Mouse (Mus musculus) neutrophil, adult 83 days (primary cell): ENCODE data around the gene Nrxn2. TPM values are rescaled to one million over a fixed set of nuclear protein-coding genes. Genes with fewer than 3 reads are reported as not detected.

Experiments
- total RNA-seq, 2 experiments: library from RNA; stranded (reverse); gene quantifications; one replicate each; pipeline ENCODE4 v1.2.4; 2023

The Nrxn2 gene
- under 1 TPM in 1 of 2 experiments, not detected in 1; 0.40 TPM for total RNA-seq

DNA sequence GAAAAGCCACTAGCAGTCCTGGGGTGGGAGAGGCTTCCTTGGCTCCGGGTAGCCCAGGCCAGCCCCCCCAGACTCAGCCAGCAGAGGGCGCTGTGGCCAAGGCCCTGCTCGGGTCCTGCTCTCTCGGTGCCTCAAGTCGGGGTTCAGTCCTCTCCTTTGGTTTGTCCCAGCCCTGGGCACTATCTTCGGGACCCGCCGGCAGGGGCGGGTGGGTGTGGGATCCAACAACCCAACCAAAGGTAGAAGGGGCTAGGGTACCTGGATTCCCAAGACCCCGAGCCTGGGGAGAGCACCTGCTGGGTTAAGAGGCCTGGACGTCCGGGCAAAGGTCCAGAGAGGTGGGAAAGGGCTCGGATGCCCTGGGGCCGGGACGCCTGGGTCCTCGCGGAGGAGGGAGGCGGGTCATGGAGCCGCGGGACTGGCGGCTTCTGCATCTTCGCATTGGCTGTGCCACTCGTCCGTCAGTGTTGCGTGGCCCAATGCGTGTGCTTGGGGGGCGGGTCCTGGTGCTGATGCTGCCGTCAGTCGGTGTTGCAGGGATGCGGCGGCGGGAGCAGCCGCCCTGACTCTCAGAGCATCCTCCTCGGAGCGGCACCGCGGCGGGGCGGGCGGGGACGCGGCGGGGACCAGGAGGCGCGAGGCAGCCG, at the start of gene Nrxn2:
Nrxn2 (plus strand) TSS at position 499 of the 647 bp plus-strand sequence.

GRCm38 (mm10) chr19:6384128-6384527, 34.4 kb upstream of the Nrxn2 start, which contains the start of gene Pygm:
Gene Pygm, plus strand, starts transcription at chr19:6384399.

GRCm38 (mm10) chr19:6399285-6400095, 19.0 kb upstream of the Nrxn2 start, which contains the start of gene Rasgrp2:
Gene Rasgrp2, plus strand, starts transcription at chr19:6399340.

DNA sequence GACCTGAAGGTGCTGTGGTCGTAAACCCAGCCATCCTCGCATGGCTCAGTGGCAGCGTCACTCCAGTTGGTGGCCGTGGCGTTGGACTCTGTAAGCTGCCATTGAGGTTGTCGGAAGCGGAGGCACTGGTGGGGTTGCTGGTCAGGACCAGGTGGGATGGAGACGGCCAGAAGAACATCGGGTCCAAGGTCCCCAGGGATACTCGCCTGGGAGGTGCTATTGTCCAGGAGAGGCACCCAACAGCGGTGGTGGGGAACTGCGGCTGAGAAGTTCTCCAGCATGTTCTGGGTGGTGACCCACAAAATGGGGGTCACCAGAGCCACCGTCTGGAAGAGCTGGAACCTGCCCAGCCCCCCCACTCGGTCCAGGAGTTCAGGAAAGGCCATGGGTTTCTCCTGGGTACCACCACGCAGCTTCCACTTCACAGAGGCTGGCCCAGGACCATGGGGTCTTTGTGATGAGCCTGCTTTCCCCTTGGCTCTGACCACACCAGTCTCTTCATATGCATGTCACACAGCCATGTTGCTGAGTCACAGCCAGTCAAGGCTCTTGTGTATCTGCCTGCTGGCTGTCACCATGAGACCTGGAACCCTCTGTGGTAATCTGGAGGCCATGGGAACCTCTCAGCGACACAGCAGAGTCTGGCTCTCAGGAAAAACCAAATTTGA, 124.0 kb downstream of the Nrxn2 start, which contains the start of gene Slc22a12:
Slc22a12 (minus strand) TSS at position 666 of the 668 bp plus-strand sequence.

Other genes with a start within 250 kb of the Nrxn2 start
- not detected for gene Majin, start 234.3 kb upstream of the Nrxn2 start, total RNA-seq
- gene Gpha2, start 192.4 kb upstream of the Nrxn2 start, total RNA-seq, result not detected
- gene Ppp2r5b, start 182.9 kb upstream of the Nrxn2 start, total RNA-seq, result 10 to 100 TPM; 18.7 to 20.3 TPM
- gene Atg2a, start 177.1 kb upstream of the Nrxn2 start, total RNA-seq, result 100 to 1,000 TPM in 1 of 2 experiments, 10 to 100 TPM in 1; 88.4 to 104 TPM
- gene Ehd1, start 142.0 kb upstream of the Nrxn2 start, total RNA-seq, result 100 to 1,000 TPM; 198 to 207 TPM
- 10 to 100 TPM in 1 of 2 experiments, 1 to 10 TPM in 1; 7.5 to 11.7 TPM for gene Cdc42bpg, start 112.3 kb upstream of the Nrxn2 start, total RNA-seq
- gene Men1, start 83.8 kb upstream of the Nrxn2 start, total RNA-seq, result 10 to 100 TPM; 21.9 to 22.6 TPM
- 100 to 1,000 TPM; 397 to 423 TPM for gene Map4k2, start 77.6 kb upstream of the Nrxn2 start, total RNA-seq
- gene Sf1, start 55.0 kb upstream of the Nrxn2 start, total RNA-seq, result 100 to 1,000 TPM; 454 to 459 TPM
- gene Pygm, start 34.3 kb upstream of the Nrxn2 start, total RNA-seq, result 1 to 10 TPM; 3.1 to 4.6 TPM
- gene Rasgrp2, start 19.4 kb upstream of the Nrxn2 start, total RNA-seq, result 100 to 1,000 TPM; 407 to 413 TPM
- not detected for gene Slc22a12, start 124.3 kb downstream of the Nrxn2 start, total RNA-seq